Mouse (Mus musculus): ENCODE measurements at regions not wholly inside any gene's neighbourhood (a gene's known extent, or its start where the extent isn't known, plus 50 kb on each side); places are given as distances from the start of the nearest gene placed in this dataset.
A peak's percentile ranks its signal among the peaks of the same experiment; 100 is the strongest.

DNA sequence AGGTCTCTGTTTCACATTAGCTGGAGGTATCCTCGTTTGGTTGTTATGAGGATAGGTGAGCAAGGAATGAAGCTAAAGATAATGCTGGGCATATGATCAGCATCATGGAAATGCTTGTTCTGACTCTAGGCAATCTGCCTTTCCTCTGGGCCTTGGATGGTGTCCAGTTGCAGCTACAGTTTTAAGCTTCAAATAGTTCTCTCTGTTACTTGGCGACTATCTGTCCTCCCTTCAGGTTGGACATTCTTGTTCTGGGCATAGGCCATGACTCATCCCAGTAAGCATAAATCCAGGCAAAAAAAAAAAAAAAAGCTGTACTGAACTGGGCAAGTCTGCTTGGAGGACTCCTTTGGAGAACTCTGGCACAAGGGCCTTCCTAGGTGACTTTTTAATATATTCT, 776.9 kb downstream of the Kcnma1 start:
- no peak for DNase-seq

DNA sequence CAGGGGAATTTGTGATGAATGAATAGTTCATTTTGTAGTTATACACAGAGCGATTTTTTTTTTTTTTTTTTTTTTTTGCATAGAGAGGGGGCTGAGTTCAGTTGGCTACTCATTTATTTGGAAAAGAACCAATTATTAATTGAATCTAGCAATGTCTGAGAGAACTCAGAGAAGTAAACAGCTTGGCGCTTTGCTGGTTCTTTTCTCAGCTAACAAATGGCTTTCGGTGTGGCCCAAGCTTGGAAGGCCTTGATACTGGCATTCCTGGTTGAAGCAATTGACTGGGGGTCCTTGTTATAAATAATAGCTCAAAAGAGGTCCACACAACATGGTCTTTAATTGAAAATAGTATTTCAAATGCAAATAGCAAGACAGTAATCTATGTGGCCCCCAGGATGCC, 815.6 kb downstream of the Kcnma1 start:
- no peak for DNase-seq

- no peak for DNase-seq
Observed at GRCm38 (mm10) chr14:23194569-23195529, 819.4 kb downstream of the Kcnma1 start.

DNA sequence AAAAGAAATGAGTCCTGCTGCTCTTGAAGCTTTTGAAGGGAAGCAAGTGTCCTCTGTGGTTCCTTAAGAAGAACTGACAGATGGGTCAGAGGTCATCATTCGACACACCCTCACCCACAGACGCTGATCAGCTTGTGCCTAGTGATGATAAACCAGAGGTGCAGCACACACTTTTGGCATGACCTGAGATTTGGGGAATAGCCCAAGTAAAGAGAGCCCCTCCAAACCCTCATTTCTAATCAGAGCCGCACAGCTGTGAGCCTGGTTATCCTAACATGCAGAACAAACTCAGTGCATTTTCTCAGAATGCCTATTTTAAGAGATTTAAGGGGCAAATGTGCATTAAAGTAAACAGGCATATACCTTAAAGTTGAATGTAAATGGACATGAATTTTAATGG, 821.7 kb downstream of the Kcnma1 start:
- no peak for DNase-seq

DNA sequence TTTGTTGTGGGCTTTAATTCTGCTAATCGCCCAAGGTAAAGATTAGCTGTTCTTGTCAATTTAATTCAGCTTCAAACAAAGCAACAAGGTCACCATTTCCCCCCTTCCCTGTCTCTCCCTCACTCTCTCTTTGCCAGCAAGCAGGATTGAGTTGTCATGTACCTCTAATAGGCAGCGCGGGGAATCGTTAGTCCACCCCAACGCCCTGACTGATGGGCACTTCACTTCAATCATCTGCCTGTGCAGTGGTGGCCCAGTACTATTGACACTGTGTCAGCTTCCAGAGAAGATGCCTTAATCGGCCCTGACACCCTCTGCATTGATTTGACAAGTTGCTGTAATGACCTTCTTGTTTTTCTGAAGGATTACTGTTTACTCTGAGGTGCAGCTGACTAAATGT, 828.9 kb downstream of the Kcnma1 start:
- DNase-seq: no peak

GRCm38 (mm10) chr14:23169346-23169745, 844.9 kb downstream of the Kcnma1 start:
- no peak for DNase-seq

DNA sequence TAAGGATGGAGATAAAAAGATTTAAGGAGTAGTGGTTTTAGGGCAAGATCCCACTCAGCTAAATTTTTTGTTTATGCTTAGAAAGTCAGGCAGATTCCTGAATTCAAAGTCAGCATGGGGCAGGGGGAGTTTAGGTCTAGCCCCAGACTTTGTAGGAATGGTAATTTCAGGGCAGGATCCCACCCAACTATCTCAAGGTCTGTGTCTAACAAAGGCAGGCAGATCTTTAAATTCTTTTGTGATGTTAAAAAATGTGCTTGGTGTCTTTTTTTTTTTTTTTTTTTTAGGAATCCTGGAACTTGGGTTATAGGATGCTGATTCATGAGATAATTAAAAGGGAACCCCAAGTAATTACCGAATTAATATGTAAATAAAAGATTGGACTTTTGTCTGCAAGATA, 853.7 kb downstream of the Kcnma1 start:
- no peak for DNase-seq

- no peak for DNase-seq
Observed at GRCm38 (mm10) chr14:23150431-23150830, 863.9 kb downstream of the Kcnma1 start.

DNA sequence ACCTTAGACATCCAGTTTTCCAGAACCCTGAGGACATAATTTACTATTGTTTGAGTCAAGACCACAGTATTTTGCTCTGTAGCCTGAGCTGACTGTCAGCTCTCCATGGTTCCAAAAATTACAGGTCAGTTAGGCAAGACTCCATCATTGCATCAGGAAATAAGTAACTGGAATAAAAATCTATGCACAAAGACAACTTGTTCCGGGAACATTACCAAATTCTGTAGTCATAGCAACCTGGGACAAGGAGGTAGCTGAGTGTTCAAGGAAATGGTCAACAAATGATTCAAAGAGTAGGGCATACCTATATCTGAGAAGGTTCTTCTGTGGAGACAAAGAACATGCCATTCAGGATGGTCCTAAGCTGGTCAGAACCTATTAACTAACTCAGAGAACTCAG, 867.3 kb downstream of the Kcnma1 start:
- no peak for DNase-seq

DNA sequence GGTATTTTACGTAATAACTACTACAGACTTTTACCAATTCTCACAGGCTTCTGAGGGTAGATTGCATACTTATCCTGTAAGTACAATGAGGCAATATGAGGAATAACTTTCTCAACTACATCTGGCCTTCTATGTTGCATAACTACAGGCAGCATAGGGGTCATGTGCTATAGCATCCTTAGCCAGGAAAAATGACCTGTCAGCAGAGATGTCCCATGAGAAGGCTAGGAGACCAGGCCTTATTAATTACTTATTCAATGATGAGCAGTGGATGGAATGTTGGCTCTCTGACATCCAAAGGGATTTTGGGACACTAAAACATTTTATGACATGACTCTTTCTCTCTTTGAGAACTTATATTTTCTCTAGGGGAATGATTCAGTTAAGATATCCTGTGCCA, 873.9 kb downstream of the Kcnma1 start:
- DNase-seq: no peak

DNA sequence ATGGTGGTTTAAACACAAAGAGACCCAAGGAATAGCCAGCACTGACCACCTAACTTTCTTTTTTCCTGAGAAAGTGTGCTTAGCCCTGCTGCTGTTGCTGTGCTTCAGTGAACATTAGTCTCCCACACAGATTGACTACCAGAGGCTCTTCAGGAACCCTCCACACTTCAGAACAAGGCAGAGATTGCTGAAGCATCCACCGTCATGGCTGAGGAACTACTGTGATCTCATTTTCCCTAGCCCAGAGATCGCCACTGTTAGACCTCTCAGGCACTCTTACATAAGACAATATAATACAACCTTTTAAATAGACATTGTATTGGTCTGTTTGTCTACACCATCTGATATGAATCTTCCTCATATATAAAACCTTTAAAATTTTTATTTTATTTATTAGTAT, 879.6 kb downstream of the Kcnma1 start:
- no peak for DNase-seq

GRCm38 (mm10) chr14:23131736-23132519, 882.4 kb downstream of the Kcnma1 start:
- DNase-seq: no peak

- DNase-seq: no peak
Observed at GRCm38 (mm10) chr14:23115889-23116510, 898.3 kb downstream of the Kcnma1 start.

DNA sequence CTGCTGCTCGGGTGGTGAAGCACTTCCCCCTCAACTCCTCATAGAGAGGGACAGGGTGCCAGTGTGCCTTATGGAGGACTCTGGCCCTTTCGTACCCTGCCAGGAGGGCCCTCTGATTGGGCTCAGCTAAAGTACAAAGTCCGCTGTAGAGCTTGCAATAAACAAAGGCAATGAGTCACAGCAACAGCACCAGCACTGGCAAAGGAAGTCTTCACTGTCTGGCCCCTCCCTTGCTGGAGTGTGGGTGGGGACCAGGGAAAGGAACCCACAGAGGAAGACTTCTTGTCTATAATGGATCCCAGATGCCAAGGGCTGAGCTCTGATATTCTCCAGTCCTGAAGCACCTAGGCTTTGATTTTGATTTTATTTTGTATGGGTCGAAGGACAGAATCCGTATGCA, 899.4 kb downstream of the Kcnma1 start:
- no peak for DNase-seq

DNA sequence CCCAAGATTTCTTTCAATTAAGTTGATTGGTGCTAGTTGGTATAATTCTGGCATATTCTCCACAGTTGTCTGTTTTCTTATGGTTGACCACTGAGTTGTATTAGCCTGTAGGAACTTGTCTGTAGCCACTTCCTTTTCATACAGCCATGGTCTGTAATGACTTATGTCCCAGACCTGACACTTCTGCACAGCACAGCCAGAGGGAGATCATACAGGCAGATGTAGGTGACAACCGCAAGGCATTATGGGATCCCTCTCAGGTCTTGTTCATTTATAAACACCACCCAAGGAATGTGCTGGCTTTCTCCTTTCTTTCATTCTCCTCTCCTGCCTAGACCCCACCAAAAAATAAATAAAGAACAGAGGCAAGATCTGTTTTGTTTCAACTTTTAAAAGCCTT, 899.8 kb downstream of the Kcnma1 start:
- no peak for DNase-seq

- DNase-seq: no peak
Observed at GRCm38 (mm10) chr14:23112369-23112768, 901.9 kb downstream of the Kcnma1 start.

- DNase-seq: no peak
Observed at GRCm38 (mm10) chr14:23108590-23108989, 905.7 kb downstream of the Kcnma1 start.

- DNase-seq: peak; percentile 17
Observed at GRCm38 (mm10) chr14:23107466-23107865, 906.8 kb downstream of the Kcnma1 start.

Measured in cerebellum, adult 11 months (tissue).